Mouse (Mus musculus) small intestine, adult 2 months (tissue): ENCODE measurements around the gene Olfr1353. TPM values are rescaled to one million over a fixed set of nuclear protein-coding genes. Genes with fewer than 3 reads are reported as not detected.
"Not testable (repeated sequence)": the region's sequence is repeated elsewhere in the genome, so short reads cannot be mapped to it uniquely, and the experiment has no call there.

Experiments used
- H3K27ac ChIP-seq: fragments of 200-500 bp; 2 replicates; pipeline ENCODE4 v1.5.1; 2012; ENCODE audit warnings: low read depth, low read length, control low read depth, inconsistent platforms; ENCODE audit not compliant: insufficient read depth
- H3K27me3 ChIP-seq: fragments of 200-500 bp; 2 replicates; pipeline ENCODE4 v1.6.1; 2012; ENCODE audit warnings: mild to moderate bottlenecking, moderate library complexity, low read length, inconsistent platforms; ENCODE audit not compliant: control insufficient read depth, insufficient read depth
- H3K36me3 ChIP-seq: fragments of 200-500 bp; 2 replicates; pipeline ENCODE4 v1.6.1; 2012; ENCODE audit warnings: mild to moderate bottlenecking, low read length, control low read depth, inconsistent platforms; ENCODE audit not compliant: control insufficient read depth, insufficient read depth
- H3K4me1 ChIP-seq: fragments of 200-500 bp; 2 replicates; pipeline ENCODE4 v1.6.1; 2012; ENCODE audit warnings: low read length, inconsistent platforms, mixed read lengths; ENCODE audit not compliant: control insufficient read depth, insufficient read depth, insufficient read length
- H3K4me3 ChIP-seq: fragments of 200-500 bp; 2 replicates; pipeline ENCODE4 v1.5.1; 2012; ENCODE audit warnings: low read depth, mild to moderate bottlenecking, control low read depth, inconsistent platforms, low read length, moderate library complexity
- CTCF ChIP-seq: fragments of 200-500 bp; IDR thresholded peaks from 2 replicates; pipeline ENCODE4 v1.5.1; 2012; ENCODE audit warnings: low read depth, mild to moderate bottlenecking, control low read depth, inconsistent platforms, low read length, moderate library complexity, mixed read lengths; ENCODE audit not compliant: insufficient replicate concordance, insufficient read length; ENCODE audit errors: extremely low read depth
- POLR2A ChIP-seq: fragments of 200-500 bp; IDR thresholded peaks from 2 replicates; pipeline ENCODE4 v1.6.1; 2012; ENCODE audit warnings: low read depth, mild to moderate bottlenecking, control low read depth, inconsistent platforms, low read length, moderate library complexity
- WGBS: fragments of 180-500 bp; shearing (Covaris S2); methylation state at CpG from one replicate; pipeline ENCODE4 v1.1.7; 2018; 5-methylcytosine and 5-hydroxymethylcytosine counted together
- polyA plus RNA-seq: library from polyadenylated mRNA; depleted of rRNA; stranded (reverse); fragments of >200 nt; gene quantifications from 2 replicates; pipeline ENCODE4 v1.2.3, GENCODE M21; 2012; rRNA removed

Olfr1353 gene
- polyA plus RNA-seq, result not detected in 2 replicates

DNA sequence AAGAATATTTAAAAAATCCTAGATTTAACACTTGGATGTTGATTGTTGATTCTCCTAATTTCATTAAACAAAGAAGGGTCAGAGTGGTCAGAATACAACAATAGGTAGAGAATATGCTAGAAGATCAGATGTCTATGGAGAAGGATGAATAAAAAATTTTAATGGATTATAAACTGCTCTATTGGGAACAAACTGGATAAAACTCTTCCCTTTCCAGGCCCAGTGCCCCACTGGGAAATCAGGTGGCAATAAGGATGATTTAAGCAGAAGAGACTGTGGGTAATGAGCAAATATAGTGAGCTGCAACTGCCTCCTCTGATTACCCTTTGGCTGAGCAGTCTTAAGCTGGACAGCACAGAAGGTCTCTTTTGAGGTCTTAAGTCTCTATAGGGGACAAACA lies at the start of gene Olfr1353:
Gene Olfr1353, plus strand, starts transcription at position 301 of the 400 bp plus-strand sequence.
- H3K27me3 ChIP-seq, H3K4me1 ChIP-seq, H3K27ac ChIP-seq, H3K4me3 ChIP-seq, H3K36me3 ChIP-seq: not testable (repeated sequence)

DNA sequence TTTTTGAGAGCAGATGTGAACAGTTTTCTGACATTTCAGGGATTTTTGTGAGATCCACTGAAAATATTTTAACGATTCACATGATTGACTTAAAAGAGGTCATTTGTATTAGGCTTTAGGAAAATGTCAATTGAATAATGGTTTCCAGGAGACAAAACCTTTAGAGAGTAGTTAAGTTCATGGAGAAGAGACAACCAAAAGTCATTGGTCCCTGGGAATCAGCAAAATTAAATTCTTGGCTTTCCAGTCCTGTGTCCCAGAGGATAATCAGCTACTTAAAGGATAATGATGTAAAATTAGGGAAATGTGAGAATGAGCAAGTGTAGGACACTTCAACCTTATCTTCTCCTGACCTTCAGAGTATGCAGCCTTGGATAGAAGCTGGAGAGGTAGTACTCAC lies 12.8 kb upstream of the Olfr1353 start, which contains the start of gene Olfr8:
Gene Olfr8, plus strand, starts transcription at position 301 of the 400 bp plus-strand sequence.
- not testable (repeated sequence) for H3K27ac ChIP-seq, H3K27me3 ChIP-seq, H3K36me3 ChIP-seq, H3K4me3 ChIP-seq, H3K4me1 ChIP-seq
- 75% methylated on average over 1 of the region's 1 CpGs for WGBS

DNA sequence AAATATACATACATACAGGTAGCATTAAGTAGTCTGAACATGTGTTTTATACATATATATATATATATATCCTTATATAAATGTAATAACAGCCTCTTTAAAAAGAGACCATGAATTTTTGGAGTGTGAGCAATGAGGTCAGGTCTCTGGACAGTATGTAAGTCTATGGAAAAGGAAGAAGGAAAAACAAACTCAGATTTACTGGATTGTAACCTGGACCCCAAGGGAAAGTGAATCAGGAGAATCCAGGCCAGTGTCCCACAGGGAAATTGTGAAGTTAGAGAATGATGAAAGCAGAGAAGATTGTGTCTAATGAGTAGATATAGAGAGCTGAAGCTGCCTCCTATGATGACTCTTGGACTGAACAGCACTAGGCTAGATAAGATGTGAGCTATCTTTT lies 17.6 kb downstream of the Olfr1353 start, which contains the start of gene Olfr1352:
Gene Olfr1352, plus strand, starts transcription at position 301 of the 400 bp plus-strand sequence.
- H3K4me1 ChIP-seq, result no peaks in the 10 kb centered on the region
- no peaks in the 10 kb centered on the region for H3K36me3 ChIP-seq
- TF ChIP-seq POLR2A (no peak), CTCF (no peak)
- no peak within 1 kb of the TSS for H3K4me3 ChIP-seq
- H3K27ac ChIP-seq, result no peak within 1 kb of the TSS
- no peaks in the 10 kb centered on the region for H3K27me3 ChIP-seq

DNA sequence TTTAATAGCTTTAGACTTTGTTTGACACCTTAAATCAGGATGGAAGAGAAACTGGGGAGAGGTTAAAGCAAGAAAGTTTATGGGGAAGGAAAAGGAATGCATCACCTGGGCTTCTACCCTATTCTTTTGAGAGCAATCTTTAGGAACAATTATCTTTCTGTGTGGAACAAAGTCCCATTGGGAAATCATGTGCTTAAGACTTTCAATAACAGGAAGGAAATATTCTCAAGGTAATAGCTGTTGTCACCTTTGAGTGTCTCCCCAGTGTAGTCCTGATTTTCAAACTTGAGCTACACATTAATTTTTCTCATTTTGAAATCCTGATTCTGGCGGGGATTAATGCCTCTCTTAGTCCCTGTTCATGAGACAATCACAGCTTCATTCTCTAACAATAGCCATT lies 49.1 kb downstream of the Olfr1353 start, which contains the start of gene Olfr1351:
Gene Olfr1351, plus strand, starts transcription at position 301 of the 400 bp plus-strand sequence.
- H3K36me3 ChIP-seq, result no peaks in the 10 kb centered on the region
- H3K4me1 ChIP-seq, result no peaks in the 10 kb centered on the region
- no peak within 1 kb of the TSS for H3K4me3 ChIP-seq
- no peaks in the 10 kb centered on the region for H3K27me3 ChIP-seq
- TF ChIP-seq POLR2A (no peak), CTCF (no peak)
- 65% methylated on average over 1 of the region's 1 CpGs for WGBS
- no peak within 1 kb of the TSS for H3K27ac ChIP-seq

Other genes starting within 250 kb of the Olfr1353 start
- not detected in 2 replicates for gene Casp14, start 245.0 kb upstream of the Olfr1353 start, polyA plus RNA-seq
- not detected in 2 replicates for gene Ccdc105, start 210.2 kb upstream of the Olfr1353 start, polyA plus RNA-seq
- gene Slc1a6, start 182.8 kb upstream of the Olfr1353 start, polyA plus RNA-seq, result 0.09 TPM in 1 of 2 replicates, not detected in the other
- not detected in 2 replicates for gene Olfr1356, start 111.1 kb upstream of the Olfr1353 start, polyA plus RNA-seq
- not detected in 2 replicates for gene Olfr1355, start 87.8 kb upstream of the Olfr1353 start, polyA plus RNA-seq
- gene Olfr1354, start 50.1 kb upstream of the Olfr1353 start, polyA plus RNA-seq, result not detected in 2 replicates
- gene Olfr8, start 12.7 kb upstream of the Olfr1353 start, polyA plus RNA-seq, result not detected in 2 replicates
- gene Olfr1352, start 17.7 kb downstream of the Olfr1353 start, polyA plus RNA-seq, result not detected in 2 replicates
- gene Olfr1351, start 49.2 kb downstream of the Olfr1353 start, polyA plus RNA-seq, result not detected in 2 replicates
- gene Olfr57, start 65.4 kb downstream of the Olfr1353 start, polyA plus RNA-seq, result not detected in 2 replicates
- 0.51 and 0.55 TPM in 2 replicates for gene 2610008E11Rik, start 134.3 kb downstream of the Olfr1353 start, polyA plus RNA-seq
- gene Vmn2r80, start 185.5 kb downstream of the Olfr1353 start, polyA plus RNA-seq, result not detected in 2 replicates